In the genomic region with DNA sequence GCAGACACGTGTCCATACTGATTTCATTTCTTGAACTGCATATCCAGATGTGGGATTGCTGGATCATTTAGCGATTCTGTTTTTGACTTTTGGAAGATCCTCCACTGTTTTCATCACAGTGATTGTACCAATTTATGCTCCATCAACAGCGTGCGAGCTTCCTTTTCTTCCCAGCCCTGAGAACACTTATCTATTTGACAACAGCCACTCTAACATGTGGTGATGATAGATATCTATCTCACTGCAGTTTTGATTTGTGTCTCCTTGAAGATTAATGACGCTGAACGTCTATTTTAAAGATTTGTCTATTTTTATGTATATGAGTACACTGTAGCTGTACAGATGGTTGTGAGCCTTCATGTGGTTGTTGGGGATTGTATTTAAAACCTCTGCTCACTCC, we compare ENCODE assay signal across 27 mouse cellular contexts.
"Had no signal": no experiment of that assay in that cellular context is flagged by ENCODE, and none has a peak within 500 bp of the region (broad histone marks: within the 10 kb centered on the region; RNA-seq: fewer than 3 reads in every experiment).

No protein-coding gene starts in this region.

- ATAC-seq: forebrain, embryonic 13.5 days; forebrain, embryonic 14.5 days; forebrain, embryonic 15.5 days; forebrain, embryonic 16.5 days; forebrain, postnatal 0 days had no signal

- DNase-seq: cerebellum, adult 9-10 months; cerebellum, adult 9-11 months; cerebellum, postnatal 10 days; cerebellum, postnatal 14 days; cerebellum, postnatal 25 days; cerebellum, postnatal 36 days; embryo, embryonic 11 days; forebrain, postnatal 0 days; gastrocnemius, postnatal 10 days; gastrocnemius, postnatal 14 days; gastrocnemius, postnatal 25 days; gastrocnemius, postnatal 36 days; heart, adult 11 months; heart, adult 18-20 months; heart, adult 2 months had no signal

- H3K4me1 ChIP-seq: embryonic facial prominence, embryonic 12.5 days; embryonic facial prominence, embryonic 13.5 days; embryonic facial prominence, embryonic 15.5 days; forebrain, embryonic 10.5 days; forebrain, embryonic 12.5 days; forebrain, embryonic 13.5 days; forebrain, embryonic 15.5 days; heart, embryonic 10.5 days had no signal

- H3K4me3 ChIP-seq: embryonic facial prominence, embryonic 10.5 days; embryonic facial prominence, embryonic 12.5 days; embryonic facial prominence, embryonic 13.5 days; embryonic facial prominence, embryonic 15.5 days; erythroblast, embryonic 14.5 days; forebrain, embryonic 10.5 days; forebrain, embryonic 12.5 days; forebrain, embryonic 13.5 days; forebrain, embryonic 15.5 days; heart, adult 2 months; heart, embryonic 10.5 days had no signal

- H3K9me3 ChIP-seq: embryonic facial prominence, embryonic 12.5 days; embryonic facial prominence, embryonic 13.5 days; embryonic facial prominence, embryonic 15.5 days; forebrain, embryonic 12.5 days; forebrain, embryonic 13.5 days; forebrain, embryonic 15.5 days; heart, embryonic 10.5 days had no signal

- H3K27ac ChIP-seq: embryonic facial prominence, embryonic 10.5 days; embryonic facial prominence, embryonic 12.5 days; embryonic facial prominence, embryonic 13.5 days; embryonic facial prominence, embryonic 15.5 days; forebrain, embryonic 10.5 days; forebrain, embryonic 12.5 days; forebrain, embryonic 13.5 days; forebrain, embryonic 15.5 days; heart, adult 2 months; heart, embryonic 10.5 days had no signal

- H3K27me3 ChIP-seq: embryonic facial prominence, embryonic 12.5 days; embryonic facial prominence, embryonic 13.5 days; embryonic facial prominence, embryonic 15.5 days; forebrain, embryonic 12.5 days; forebrain, embryonic 13.5 days; forebrain, embryonic 15.5 days had no signal

- H3K36me3 ChIP-seq: embryonic facial prominence, embryonic 10.5 days; embryonic facial prominence, embryonic 12.5 days; embryonic facial prominence, embryonic 13.5 days; embryonic facial prominence, embryonic 15.5 days; forebrain, embryonic 10.5 days; forebrain, embryonic 12.5 days; forebrain, embryonic 15.5 days; heart, embryonic 10.5 days had no signal

- H3K9ac ChIP-seq: embryonic facial prominence, embryonic 12.5 days; embryonic facial prominence, embryonic 13.5 days; embryonic facial prominence, embryonic 15.5 days; forebrain, embryonic 12.5 days; forebrain, embryonic 13.5 days; forebrain, embryonic 15.5 days; forebrain, postnatal 0 days had no signal
